Mouse (Mus musculus) erythroblast, adult 5-6 weeks (primary cell): Measurements from ENCODE around the gene Hoxa7. TPM values are rescaled to one million over a fixed set of nuclear protein-coding genes. Genes with fewer than 3 reads are reported as not detected.

Source experiments
- ATAC-seq: replicated peaks from 2 replicates; pipeline ENCODE4 v1.8.0; 2016; ENCODE audit warnings: moderate number of reproducible peaks, mild to moderate bottlenecking, moderate TSS enrichment, inconsistent platforms; ENCODE audit not compliant: poor library complexity, low FRiP score, severe bottlenecking
- total RNA-seq, 2 experiments: library from RNA; stranded (forward) in 1 of 2; stranded (reverse) in 1 of 2; fragments of 150-400 nt in 1 of 2; fragments of 200-764, 138-1000 nt in 1 of 2; gene quantifications; 2 replicates each; pipeline versions ENCODE4 v1.2.3 to v1.2.4; 2015 to 2017; ENCODE audit warnings: low replicate concordance in 2 of 2

Gene Hoxa7
- total RNA-seq (2015; ENCODE audit: low replicate concordance) (0.77 and 2.5 TPM in 2 replicates), total RNA-seq (2017; ENCODE audit: low replicate concordance) (1.3 and 2.1 TPM in 2 replicates)

DNA sequence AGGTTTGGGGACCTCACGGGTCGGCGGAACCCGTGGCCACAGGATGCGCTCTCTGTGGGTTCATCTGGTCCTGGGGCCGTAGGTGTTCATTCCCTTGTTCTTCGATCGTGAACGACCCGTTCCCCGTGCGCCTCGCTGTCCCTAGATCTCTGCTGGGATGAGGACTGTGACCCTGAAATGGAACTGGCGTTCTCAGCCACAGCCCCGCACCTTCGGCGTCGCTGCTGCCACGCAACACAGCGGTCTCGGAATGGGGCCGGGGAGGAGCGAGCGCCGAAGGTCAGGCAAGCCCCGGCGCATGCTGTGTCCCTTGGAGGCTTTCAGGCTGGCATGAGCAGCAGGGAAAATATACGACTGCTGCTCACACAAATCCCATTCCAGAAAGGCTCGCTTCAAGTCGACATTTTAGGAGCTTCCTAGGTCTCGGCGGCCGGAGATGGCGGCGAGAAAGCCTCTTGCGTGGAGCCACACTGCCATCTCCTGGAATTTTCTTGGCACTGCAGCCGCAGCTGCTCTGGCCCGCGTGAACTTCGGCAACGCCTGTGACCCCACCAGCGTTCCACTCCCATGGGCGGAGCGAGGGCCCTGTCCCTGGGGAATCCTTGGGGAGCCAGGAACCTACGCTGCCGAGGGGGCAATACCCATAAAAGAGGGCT, at the start of gene Hoxa7:
Hoxa7 (minus strand) TSS at position 518 of the 656 bp plus-strand sequence.
- peak; percentile 81 for ATAC-seq

DNA sequence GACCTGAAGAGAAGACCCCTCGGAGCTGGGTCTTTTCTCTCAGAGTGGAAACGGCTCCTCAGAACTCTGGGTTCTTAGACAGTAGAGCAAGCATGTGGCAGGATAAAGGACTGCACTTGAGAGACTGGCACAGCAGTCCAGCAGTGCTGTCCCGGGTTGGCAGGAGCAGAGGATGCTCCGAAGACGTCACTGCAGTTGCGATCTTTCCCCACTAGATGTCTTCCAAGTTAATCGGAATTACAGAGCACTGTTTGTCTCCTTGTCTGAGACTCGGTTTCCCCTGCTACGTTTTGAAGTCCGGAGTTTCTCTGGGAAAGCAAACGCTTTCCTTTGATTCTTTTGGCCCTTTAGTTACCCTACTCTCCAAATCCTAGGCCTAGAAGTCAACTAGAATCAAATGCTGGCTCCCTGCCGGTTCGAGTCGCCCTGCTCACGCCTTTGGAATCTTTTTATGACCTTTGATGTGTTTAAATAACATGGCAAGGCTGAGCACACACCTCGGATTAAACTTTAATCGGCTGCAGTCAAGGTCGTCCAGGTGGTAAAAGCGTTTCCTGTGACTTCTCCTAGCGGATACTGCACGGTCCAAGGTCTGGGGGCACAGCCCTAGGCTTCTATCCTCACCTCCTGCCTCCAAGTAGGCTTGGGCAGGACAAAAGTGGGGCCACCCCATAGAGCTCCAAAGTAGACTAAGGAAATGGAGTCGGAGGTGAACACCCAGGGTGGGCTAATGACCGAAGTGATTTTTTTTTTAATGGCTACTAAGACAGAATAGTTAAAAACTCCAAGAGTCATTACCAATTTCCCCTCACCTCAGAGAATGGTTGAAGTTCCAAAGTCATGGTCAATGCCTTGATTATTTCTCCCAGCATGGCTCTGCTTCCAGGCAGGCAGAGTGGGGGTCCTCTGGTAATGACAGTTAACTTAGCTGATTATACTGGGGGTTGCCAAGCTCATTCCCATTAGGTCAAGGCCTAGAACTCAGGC, 49.1 kb upstream of the Hoxa7 start:
- no peak for ATAC-seq

DNA sequence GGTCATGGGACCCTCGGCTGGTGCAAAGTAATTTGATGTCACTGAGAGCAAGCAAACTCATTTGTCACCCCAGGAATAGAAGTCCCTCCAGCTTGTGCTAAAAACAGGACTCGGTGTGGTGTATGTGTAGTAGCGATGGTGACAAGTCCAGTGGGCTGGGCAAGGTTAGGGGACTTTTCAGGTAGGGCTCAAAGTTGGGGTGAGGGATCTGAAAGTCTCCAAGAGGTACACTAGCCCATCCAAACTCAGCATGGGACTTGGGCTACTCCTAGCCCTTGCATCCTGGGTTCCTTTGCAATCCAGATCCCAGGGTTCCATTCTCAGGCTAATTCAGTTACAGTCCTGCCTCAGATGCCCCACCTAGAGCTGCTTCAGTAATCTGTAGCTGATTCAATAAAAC, 47.1 kb upstream of the Hoxa7 start:
- no peak for ATAC-seq

DNA sequence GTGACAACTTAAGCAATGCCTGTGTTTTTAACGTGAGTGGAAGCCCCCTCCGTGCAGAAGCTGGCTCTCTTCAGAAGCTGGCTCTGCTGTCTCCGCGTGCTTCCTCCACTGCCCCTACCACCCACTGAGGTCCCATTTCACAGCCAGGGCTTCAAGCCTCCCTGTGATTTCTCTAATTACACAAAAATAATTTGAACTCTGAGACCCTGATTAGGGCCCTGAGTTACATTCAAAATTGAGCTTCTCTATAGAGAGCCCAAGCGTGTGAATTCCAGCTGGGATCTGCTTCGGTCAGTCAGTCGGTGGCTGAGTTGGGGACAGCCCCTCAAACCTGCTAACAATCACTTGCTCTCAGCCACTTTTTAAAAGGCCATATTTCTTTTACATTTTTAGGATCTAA, 46.7 kb upstream of the Hoxa7 start:
- ATAC-seq: no peak

DNA sequence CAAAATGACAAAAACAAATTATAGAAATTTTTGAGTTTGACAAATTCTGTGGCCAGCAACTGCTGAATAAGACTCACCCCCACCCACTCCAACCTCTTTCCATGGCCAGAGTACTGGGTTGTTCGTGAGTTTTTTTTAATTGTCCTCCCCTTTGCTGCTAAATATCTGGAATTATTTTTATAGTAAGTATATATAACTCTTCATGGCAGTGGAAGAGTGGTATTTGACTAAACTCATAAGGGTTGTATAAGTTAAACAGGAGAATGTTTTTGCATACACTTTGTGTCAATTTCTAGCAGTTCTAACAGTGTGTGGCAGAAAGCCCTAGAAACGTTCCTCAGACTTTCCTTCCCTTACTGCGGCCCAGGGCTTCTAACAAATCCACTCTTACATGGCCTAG, 46.0 kb upstream of the Hoxa7 start:
- ATAC-seq: no peak

DNA sequence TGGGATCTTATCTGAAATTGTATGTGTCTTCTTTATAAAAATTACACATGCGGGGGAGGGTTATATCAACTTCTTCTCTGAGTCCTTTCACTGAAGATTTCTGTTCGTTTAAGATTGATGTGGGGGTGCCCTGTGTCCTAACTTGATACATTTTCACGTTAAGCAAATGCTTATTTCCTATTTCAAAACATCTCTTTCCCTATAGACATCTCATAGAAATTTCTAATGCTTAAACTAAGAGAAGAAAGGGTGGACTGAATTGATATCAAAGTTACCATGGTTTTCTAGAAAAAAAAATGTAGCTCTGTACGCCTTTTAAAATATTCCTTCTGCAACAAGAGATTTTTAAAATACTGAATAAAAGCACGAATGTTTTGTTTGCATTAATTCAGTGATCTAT, 45.6 kb upstream of the Hoxa7 start:
- no peak for ATAC-seq

DNA sequence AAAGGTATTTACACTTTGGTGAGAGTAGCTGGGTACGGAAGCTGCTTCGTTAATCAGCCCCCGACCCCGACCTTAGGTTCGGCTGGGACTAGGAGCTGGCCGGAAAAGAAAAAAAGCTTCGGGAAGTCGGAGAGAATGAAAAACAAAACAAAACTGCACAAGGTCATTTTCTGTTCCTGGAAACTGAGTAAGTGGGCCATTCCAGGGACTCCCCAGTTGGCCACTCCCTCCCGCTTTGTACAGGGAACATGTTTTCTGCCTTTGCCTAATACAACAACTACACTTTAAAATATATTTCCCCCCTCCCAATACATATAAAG, 45.0 kb upstream of the Hoxa7 start:
- ATAC-seq: no peak

DNA sequence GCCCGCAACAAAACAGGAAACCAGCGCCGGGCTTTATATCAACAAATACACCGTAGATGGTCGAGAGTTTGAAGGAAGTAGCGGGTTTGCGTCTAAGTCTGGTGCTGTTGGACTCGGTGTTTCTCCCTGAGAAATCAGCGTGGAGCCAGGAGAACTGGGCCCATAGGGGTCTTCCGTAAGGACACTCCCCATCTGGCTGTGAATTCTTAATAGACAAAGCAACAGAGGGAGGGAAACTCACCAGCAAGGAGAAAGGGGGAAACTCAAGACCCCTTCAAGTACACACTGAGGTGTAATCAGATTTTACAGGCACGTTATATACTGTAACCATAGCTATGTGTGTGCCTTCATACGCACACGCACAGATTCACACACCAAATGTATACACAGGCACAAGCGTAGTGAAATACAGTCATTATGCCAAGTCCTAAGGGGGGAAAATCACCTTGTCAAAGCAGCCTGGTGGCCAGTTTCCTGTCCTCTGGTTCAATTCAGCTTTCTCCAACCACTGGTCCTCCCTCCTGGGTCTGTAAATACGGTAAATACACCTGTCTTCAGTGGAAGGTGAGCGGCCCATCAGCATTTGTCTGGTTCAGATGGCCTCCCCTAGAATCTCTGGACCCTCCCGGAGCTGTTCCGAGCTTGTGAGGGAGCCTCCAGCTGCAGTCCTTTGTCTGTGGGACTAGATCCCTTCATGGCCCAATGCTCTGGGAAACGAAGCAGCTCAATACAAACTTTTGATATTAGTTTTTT, 44.4 kb upstream of the Hoxa7 start:
- ATAC-seq: no peak

DNA sequence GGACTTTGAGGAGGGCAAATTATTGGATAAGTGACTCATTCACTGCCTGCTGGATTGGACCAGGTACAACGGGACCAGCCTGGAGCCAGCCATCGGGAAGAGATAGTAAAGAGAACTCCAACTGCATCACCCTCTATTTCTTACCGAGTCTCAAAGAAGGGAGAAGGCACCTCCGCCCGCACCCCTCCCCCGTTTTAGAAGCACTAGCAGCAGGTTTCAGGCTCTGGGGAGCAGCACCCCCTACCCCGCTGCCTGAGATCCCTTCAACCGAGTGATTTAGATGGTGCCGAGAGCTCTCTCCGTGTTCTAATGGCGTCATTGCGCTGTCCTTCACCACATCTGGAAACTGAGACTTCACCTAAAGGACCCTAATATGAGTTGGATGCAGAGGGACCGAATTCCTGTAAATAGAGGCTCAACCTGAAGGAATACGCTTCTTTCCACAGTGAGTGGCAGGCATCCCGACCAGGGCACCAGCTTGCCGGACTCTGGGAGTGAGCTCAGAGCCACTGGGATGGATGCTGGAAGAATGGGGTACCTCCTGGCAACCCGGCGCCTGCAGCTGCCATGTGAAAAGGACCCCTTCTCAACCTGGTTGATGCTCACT, 43.8 kb upstream of the Hoxa7 start:
- ATAC-seq: no peak

DNA sequence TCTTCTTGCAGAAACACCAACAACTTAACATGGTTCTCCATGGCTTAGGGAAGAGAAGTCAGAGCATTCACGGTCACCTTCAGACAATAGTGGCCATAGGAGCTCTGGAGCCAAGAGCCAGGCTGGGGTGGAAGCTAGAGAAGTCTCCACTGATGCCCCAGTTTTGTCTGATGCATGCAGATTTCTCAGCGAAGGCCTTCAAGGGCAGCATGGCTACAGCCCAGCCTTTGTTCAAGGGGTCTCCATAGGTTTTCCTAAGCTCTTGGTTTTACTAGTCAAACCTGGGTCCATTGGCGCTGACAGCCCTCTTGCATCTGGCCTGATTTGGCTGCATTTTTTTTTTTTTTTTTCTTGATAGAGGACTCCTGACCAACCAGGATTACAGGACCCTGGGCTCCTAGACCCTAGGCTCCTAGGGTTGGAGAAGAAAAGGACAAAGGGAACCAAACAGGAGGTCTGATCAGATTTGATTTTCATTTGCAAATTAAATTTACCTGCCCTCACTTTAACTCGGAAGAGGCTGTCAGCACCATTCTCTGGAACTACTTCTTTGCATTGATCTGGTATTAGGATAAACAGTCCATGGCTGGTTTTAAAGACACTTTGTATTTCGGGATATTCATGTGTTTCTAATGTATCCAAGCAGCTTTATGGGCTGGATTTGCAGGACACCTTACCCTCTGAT, 42.6 kb upstream of the Hoxa7 start:
- ATAC-seq: no peak

DNA sequence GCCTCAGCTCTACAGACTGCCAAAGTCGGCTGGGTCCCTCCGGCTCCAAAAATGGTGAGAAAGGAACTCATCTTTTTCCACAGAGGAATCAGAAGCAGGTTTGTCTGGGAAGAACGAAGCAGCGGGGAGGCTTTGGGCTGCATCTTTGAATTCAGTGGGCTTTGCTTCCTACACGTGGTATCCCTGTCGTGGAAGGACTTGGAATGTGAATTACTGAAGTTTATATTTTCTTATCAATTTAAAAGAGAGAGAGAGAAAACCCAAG, 41.6 kb upstream of the Hoxa7 start:
- ATAC-seq: no peak

DNA sequence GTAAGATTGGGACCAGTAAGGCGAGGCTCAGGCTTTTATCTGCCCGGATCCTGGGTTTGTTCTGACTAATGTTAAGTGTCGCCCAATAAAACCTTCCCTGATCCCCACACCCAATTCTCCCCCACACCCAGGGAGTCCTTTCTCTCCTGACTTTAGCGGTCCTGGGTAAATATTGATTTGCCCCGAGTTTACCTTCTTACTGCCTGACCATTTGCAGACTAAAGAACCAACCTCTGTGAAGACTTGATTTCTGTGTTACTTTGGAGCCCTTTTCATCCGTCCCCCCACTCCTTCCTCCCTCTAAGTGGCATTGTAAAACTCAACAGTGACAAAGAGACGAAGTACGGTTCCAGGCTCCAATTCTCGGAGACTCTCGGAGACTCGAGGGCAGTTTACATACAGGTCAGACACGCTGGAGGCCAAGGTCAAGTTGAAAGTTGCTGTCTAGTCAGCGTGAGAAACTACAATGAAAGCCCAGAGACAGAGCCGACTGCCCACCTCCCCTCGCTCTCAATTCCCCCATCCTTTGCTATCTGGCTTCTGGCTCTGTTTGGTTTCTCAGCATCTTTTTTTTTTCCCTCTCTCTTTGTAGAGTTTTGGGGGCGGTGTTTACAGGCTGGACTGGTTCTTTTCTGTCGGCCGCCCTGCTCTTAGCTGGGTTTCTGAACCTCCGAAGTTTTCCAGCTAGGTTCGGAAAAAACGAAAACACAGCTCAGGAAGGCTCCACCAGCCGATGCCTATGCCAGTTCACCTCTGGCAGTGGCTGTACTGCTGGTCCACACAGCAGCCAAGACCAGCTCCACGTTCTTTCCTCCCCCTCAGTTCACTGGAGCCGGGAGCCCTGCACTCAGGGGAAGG, 41.0 kb upstream of the Hoxa7 start:
- no peak for ATAC-seq

DNA sequence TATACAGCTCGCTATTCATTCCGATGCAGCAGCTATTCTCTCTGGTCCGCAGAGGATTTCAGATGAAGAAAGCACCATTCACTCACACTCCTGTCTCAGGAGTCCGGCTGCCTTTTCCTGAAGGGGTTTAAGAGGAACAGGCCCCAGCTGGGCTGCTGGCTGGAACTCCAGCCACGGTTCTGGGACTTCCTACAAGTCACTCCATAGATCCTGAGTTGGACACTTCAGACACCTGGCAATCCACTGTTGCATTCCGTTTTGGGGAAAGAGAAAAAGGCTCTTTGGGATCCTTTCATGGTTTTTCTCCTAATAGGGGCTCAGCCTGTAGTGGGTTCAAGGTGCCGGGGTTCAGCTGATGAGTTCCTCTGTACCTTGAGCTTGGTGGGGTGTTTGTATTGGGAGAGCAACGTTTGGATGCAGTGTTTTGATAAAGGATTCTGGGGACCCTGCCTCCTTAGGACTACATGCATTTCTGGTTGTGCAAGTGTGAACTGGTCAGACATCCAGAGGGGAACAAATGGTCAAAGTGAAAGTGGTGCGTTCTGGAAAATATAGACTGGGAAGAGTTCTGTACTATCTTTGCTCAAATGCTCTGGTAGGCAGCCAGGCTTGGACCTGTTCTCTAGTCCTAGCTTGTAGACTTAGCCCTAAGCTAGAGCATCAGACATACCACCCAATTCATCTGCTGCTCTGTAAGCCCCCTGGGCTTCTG, 40.3 kb upstream of the Hoxa7 start:
- ATAC-seq: no peak

DNA sequence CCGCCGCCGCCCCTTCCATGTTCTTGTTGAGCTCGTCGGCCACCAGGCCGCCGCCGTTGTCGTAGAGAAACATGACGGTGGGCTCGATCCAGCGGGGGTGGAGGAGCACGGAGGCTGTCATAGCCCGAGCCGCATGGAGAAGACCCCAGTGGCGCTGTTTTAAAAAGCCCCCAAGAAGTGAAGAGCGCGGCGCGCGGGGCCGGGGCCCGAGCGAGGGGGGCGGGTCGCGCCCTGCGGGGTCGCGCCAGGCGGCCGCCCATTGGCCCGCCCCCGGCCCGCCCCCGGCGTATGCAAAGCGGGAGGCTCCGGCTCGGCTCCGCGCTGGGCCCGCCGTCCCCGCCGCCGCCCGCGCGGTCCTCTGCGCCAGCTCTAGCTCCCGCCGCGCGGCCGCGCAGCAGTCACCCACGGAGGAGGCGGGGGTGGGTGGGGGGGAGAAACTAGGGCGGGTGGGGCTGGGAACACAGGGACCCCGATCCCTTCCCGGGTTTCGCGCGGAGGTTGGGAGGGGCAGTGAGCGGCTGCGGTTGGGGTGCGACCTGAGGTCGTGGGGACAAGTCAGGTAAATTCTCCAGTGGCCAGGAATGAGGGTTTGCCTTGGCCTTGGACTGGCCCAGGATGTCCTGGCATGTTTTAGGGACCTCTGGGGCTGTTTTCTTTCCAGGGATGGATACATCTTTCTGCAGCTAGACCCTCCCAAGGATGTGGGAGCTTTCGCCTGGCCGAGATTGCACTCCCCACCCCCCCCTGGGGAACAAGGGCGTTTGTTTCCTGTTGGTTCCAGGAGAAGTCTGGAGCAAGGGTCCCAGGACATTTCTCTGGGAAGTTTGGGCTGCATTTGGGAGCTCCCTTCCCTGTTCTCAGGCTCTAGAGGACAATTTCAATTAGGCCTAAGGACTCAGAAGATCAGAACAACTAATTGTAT, 39.3 kb upstream of the Hoxa7 start, which contains the start of gene Hoxa13:
Hoxa13 (minus strand) TSS at position 227 of the 922 bp plus-strand sequence.
- ATAC-seq: no peak

DNA sequence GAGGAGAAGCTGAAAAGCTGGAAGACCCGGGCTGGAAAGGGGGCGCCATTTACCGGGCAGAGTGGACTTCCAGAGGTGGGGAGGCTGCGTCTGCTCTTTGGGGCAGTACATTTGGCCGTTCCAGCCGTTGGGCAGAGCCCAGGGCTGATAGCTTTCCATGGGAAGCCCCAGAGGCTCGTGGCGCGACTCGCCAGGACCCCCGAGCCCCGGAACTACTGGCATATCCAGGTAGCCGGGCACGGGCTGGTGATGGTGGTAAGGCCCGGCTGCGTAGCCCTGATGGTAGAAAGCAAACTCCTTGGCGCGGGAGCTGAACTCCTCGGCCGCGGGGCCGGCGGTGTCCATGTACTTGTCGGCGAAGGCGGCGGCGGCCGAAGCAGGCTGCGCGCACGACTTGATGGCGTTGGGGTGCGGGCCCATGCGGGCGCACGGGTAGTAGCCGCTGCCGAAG, 38.2 kb upstream of the Hoxa7 start:
- no peak for ATAC-seq

DNA sequence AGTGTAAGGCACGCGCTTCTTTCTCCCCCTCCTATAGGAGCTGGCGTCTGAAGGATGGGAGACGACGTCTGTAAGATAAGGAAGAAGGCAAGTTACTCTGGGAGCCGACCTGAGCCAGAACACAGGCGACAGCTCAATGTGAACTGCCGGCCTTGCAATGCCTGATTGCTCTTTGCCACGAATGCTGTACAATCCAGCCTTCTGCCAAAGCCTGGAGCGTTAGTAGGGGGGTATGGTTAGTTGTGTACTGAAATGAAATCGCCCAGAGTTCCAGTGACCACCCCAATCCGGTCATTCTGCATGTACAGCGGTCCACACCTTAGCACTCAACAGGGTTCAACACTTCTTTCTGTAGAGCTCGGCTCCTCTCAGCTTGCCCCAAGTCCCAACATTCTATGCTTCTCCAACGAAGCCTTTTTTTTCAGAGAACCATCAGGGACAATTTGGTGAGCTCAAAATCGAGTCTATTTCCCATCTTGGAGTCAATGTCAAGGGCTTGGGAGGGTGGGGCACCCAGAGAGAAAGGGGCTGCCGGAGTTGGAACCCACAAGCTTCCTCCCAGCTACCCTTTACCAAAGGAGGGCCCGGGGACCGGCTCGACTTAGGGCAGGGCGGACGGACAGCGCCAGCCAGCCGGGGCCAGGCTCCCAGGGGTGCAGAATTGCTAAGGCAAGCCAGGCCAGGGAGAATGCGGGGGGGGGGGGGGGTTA, 37.6 kb upstream of the Hoxa7 start:
- ATAC-seq: no peak
